ENCODE assay signal across 8 mouse cellular contexts in genomic region chr12:55493381-55493780, GRCm38 (mm10). TPM values are rescaled to one million over a fixed set of nuclear protein-coding genes. Genes with fewer than 3 reads are reported as not detected.
DNase-seq lines count a peak whose midpoint lies in the region; ATAC-seq and TF ChIP-seq lines count a peak whose summit lies in the region.

No protein-coding gene starts in this region.

- WGBS in intestine, embryonic 15.5 days = 39% methylated on average over 8 of the region's 8 CpGs
- 33% methylated on average over 8 of the region's 8 CpGs for WGBS in neural tube, embryonic 11.5 days

- no peak for TF ChIP-seq POLR2A in embryonic fibroblast, embryonic 13.5 days (IDR thresholded peaks at IDR 0.05; ENCODE audit: low read depth, low read length)

- peak overlapping the region; percentile 63 for H3K27ac ChIP-seq in embryonic fibroblast, embryonic 13.5 days (ENCODE audit: insufficient read depth, low read length)
- peak overlapping the region; percentile 100 for H3K27ac ChIP-seq in intestine, embryonic 15.5 days
- no peak overlapping the region for H3K27ac ChIP-seq in neural tube, embryonic 11.5 days (ENCODE audit: low read depth, low read length)

- peak; percentile 35 for DNase-seq in kidney, postnatal 10 days
- DNase-seq in kidney, adult 18-20 months = no peak
- no peak for DNase-seq in neural tube, embryonic 11.5 days (ENCODE audit: low spot score)
- no peak for DNase-seq in left cerebral cortex, adult 8-10 months (ENCODE audit: low spot score in 2 of 2)
- no peak for DNase-seq in natural killer cell, adult 2 months (ENCODE audit: low spot score in 2 of 2)
- DNase-seq in urinary bladder, postnatal 10 days (ENCODE audit: low spot score) = no peak

- H3K27me3 ChIP-seq in intestine, embryonic 15.5 days (replicated peaks) = no peaks in the 10 kb centered on the region
- H3K27me3 ChIP-seq in neural tube, embryonic 11.5 days (ENCODE audit: control insufficient read depth, insufficient read depth, low read length) = no peaks in the 10 kb centered on the region; the same call in 1 of the 2 replicates

- peak overlapping the region; percentile 97; the same call in 1 of the 2 replicates for H3K9ac ChIP-seq in intestine, embryonic 15.5 days
- no peak overlapping the region; the same call in 1 of the 2 replicates for H3K9ac ChIP-seq in neural tube, embryonic 11.5 days (ENCODE audit: low read length)

- peak overlapping the region; percentile 86 for H3K4me2 ChIP-seq in intestine, embryonic 15.5 days (replicated peaks)
- H3K4me2 ChIP-seq in neural tube, embryonic 11.5 days (ENCODE audit: low read depth) = peak overlapping the region; percentile 69

- peaks cover 15% of the 10 kb centered on the region for H3K4me1 ChIP-seq in embryonic fibroblast, embryonic 13.5 days (ENCODE audit: control insufficient read depth, insufficient read depth, low read length)
- H3K4me1 ChIP-seq in intestine, embryonic 15.5 days (replicated peaks) = peaks cover 23% of the 10 kb centered on the region
- peaks cover 6% of the 10 kb centered on the region for H3K4me1 ChIP-seq in neural tube, embryonic 11.5 days (ENCODE audit: control insufficient read depth, insufficient read depth, low read length)

- H3K4me3 ChIP-seq in embryonic fibroblast, embryonic 13.5 days (ENCODE audit: insufficient read depth, low read length) = no peak overlapping the region
- no peak overlapping the region for H3K4me3 ChIP-seq in intestine, embryonic 15.5 days (replicated peaks)
- H3K4me3 ChIP-seq in neural tube, embryonic 11.5 days (ENCODE audit: low read depth, low read length) = no peak overlapping the region

- no peak for TF ChIP-seq CTCF in embryonic fibroblast, embryonic 13.5 days (IDR thresholded peaks at IDR 0.05; ENCODE audit: borderline replicate concordance, insufficient read depth, low read length)

- no peak for ATAC-seq in intestine, embryonic 15.5 days
- no peak for ATAC-seq in neural tube, embryonic 11.5 days (ENCODE audit: insufficient read depth, low FRiP score, low TSS enrichment)

- H3K36me3 ChIP-seq in intestine, embryonic 15.5 days = peaks cover 5% of the 10 kb centered on the region; the same call in 1 of the 2 replicates
- peaks cover 3% of the 10 kb centered on the region; the same call in 1 of the 2 replicates for H3K36me3 ChIP-seq in neural tube, embryonic 11.5 days (ENCODE audit: control insufficient read depth, insufficient read depth, low read length)

- H3K9me3 ChIP-seq in intestine, embryonic 15.5 days = no peaks in the 10 kb centered on the region
- no peaks in the 10 kb centered on the region for H3K9me3 ChIP-seq in neural tube, embryonic 11.5 days (ENCODE audit: control insufficient read depth, low read length)

RNA-seq across cellular contexts. Expression of gene Nfkbia, which starts 0.9 kb away (rescaled TPM):
- polyA plus RNA-seq in embryonic fibroblast, embryonic 13.5 days (2011; ENCODE audit: insufficient read length, low read depth, missing spikeins) = 40.4 and 40.8 TPM in 2 replicates
- 72.5 and 74.2 TPM in 2 replicates for polyA plus RNA-seq in intestine, embryonic 15.5 days (2015; fragmentation: Nextera tagmentation; extraction: Ambion mirVana)
- polyA plus RNA-seq in neural tube, embryonic 11.5 days (2014; fragmentation: Nextera tagmentation; extraction: Ambion mirVana) = 44.7 and 46.9 TPM in 2 replicates
- total RNA-seq in left cerebral cortex, adult 8-10 months (2022) = 10 to 100 TPM; 30.4 to 36.8 (median 35.1) TPM
